Mouse (Mus musculus): ENCODE results near the gene Ucp3. TPM values are rescaled to one million over a fixed set of nuclear protein-coding genes. Genes with fewer than 3 reads are reported as not detected.

Gene Ucp3
- polyA plus RNA-seq (2015; fragmentation: Nextera tagmentation; extraction: Ambion mirVana), result 0.05 TPM in 2 replicates

- H3K4me3 ChIP-seq (replicated peaks), result no peak within 1 kb of the TSS
- H3K36me3 ChIP-seq, result no peaks in the 10 kb centered on the region
- no peaks in the 10 kb centered on the region for H3K4me1 ChIP-seq
- H3K27ac ChIP-seq, result no peak within 1 kb of the TSS
- no peaks in the 10 kb centered on the region for H3K27me3 ChIP-seq (replicated peaks)
- H3K9ac ChIP-seq, result no peak within 1 kb of the TSS
- H3K4me2 ChIP-seq, result no peak within 1 kb of the TSS
- H3K9me3 ChIP-seq, result no peaks in the 10 kb centered on the region
- no peak for ATAC-seq (ENCODE audit: insufficient read depth, low FRiP score, low read depth)
- WGBS, result 75% methylated on average over 6 of the region's 6 CpGs
Measured at GRCm38 (mm10) chr7:100472777-100473176, at the start of gene Ucp3. Gene Ucp3, plus strand, starts transcription at chr7:100472990.

GRCm38 (mm10) chr7:100425795-100426194, 47.0 kb upstream of the Ucp3 start:
- no peak overlapping the region for H3K9ac ChIP-seq
- no peaks in the 10 kb centered on the region for H3K27me3 ChIP-seq (replicated peaks)
- no peak for ATAC-seq (ENCODE audit: insufficient read depth, low FRiP score, low read depth)
- no peak overlapping the region for H3K4me2 ChIP-seq
- 81% methylated on average over 3 of the region's 3 CpGs for WGBS
- no peak overlapping the region for H3K27ac ChIP-seq
- H3K9me3 ChIP-seq, result no peaks in the 10 kb centered on the region
- H3K4me3 ChIP-seq (replicated peaks), result no peak overlapping the region
- H3K4me1 ChIP-seq, result no peaks in the 10 kb centered on the region
- peaks cover 34% of the 10 kb centered on the region; the same call in 1 of the 2 replicates for H3K36me3 ChIP-seq

- no peaks in the 10 kb centered on the region for H3K9me3 ChIP-seq
- no peak overlapping the region for H3K4me2 ChIP-seq
- H3K36me3 ChIP-seq, result peaks cover 40% of the 10 kb centered on the region
- no peaks in the 10 kb centered on the region for H3K4me1 ChIP-seq
- H3K27ac ChIP-seq, result no peak overlapping the region
- no peaks in the 10 kb centered on the region for H3K27me3 ChIP-seq (replicated peaks)
- ATAC-seq (ENCODE audit: insufficient read depth, low FRiP score, low read depth), result no peak
- no peak overlapping the region for H3K4me3 ChIP-seq (replicated peaks)
- WGBS, result 60% methylated on average over 3 of the region's 3 CpGs
- H3K9ac ChIP-seq, result no peak overlapping the region
Measured at GRCm38 (mm10) chr7:100429102-100429501, 43.7 kb upstream of the Ucp3 start.

- Histone ChIP-seq H3K4me3 (replicated peaks) (no peak overlapping the region), H3K4me2 (no peak overlapping the region), H3K36me3 (peaks cover 35% of the 10 kb centered on the region), H3K9ac (no peak overlapping the region), H3K4me1 (no peaks in the 10 kb centered on the region), H3K9me3 (no peaks in the 10 kb centered on the region), H3K27ac (no peak overlapping the region), H3K27me3 (replicated peaks) (no peaks in the 10 kb centered on the region)
- WGBS, result 82% methylated on average over 11 of the region's 11 CpGs
- no peak for ATAC-seq (ENCODE audit: insufficient read depth, low FRiP score, low read depth)
Measured at GRCm38 (mm10) chr7:100429911-100430310, 42.9 kb upstream of the Ucp3 start.

- peak; percentile 71; the same call in 1 of the 2 replicates for ATAC-seq (ENCODE audit: insufficient read depth, low FRiP score, low read depth)
- Histone ChIP-seq H3K9ac (no peak overlapping the region), H3K27ac (peak overlapping the region; percentile 63; the same call in 1 of the 2 replicates), H3K4me2 (no peak overlapping the region), H3K4me1 (no peaks in the 10 kb centered on the region), H3K36me3 (peaks cover 40% of the 10 kb centered on the region), H3K4me3 (replicated peaks) (no peak overlapping the region), H3K27me3 (replicated peaks) (no peaks in the 10 kb centered on the region), H3K9me3 (no peaks in the 10 kb centered on the region)
- WGBS, result 62% methylated on average over 5 of the region's 5 CpGs
Measured at GRCm38 (mm10) chr7:100431103-100431502, 41.7 kb upstream of the Ucp3 start.

- Histone ChIP-seq H3K9me3 (no peaks in the 10 kb centered on the region), H3K4me3 (replicated peaks) (no peak overlapping the region), H3K27ac (no peak overlapping the region), H3K27me3 (replicated peaks) (no peaks in the 10 kb centered on the region), H3K4me1 (no peaks in the 10 kb centered on the region), H3K4me2 (no peak overlapping the region), H3K36me3 (peaks cover 35% of the 10 kb centered on the region), H3K9ac (no peak overlapping the region)
- ATAC-seq (ENCODE audit: insufficient read depth, low FRiP score, low read depth), result no peak
- 87% methylated on average over 6 of the region's 6 CpGs for WGBS
Measured at GRCm38 (mm10) chr7:100433295-100433694, 39.5 kb upstream of the Ucp3 start.

GRCm38 (mm10) chr7:100443728-100444127, 29.1 kb upstream of the Ucp3 start:
- H3K9ac ChIP-seq, result no peak overlapping the region
- H3K4me3 ChIP-seq (replicated peaks), result no peak overlapping the region
- ATAC-seq (ENCODE audit: insufficient read depth, low FRiP score, low read depth), result no peak
- no peaks in the 10 kb centered on the region for H3K27me3 ChIP-seq (replicated peaks)
- H3K9me3 ChIP-seq, result no peaks in the 10 kb centered on the region
- H3K4me1 ChIP-seq, result no peaks in the 10 kb centered on the region
- H3K27ac ChIP-seq, result no peak overlapping the region
- H3K36me3 ChIP-seq, result peaks cover 12% of the 10 kb centered on the region
- WGBS, result 72% methylated on average over 4 of the region's 4 CpGs
- no peak overlapping the region for H3K4me2 ChIP-seq

GRCm38 (mm10) chr7:100446271-100446670, 26.5 kb upstream of the Ucp3 start:
- Histone ChIP-seq H3K36me3 (peaks cover 22% of the 10 kb centered on the region), H3K4me1 (no peaks in the 10 kb centered on the region), H3K27me3 (replicated peaks) (no peaks in the 10 kb centered on the region), H3K9me3 (no peaks in the 10 kb centered on the region), H3K9ac (no peak overlapping the region), H3K4me2 (no peak overlapping the region), H3K27ac (no peak overlapping the region), H3K4me3 (replicated peaks) (no peak overlapping the region)
- no peak for ATAC-seq (ENCODE audit: insufficient read depth, low FRiP score, low read depth)
- 96% methylated on average over 5 of the region's 5 CpGs for WGBS

GRCm38 (mm10) chr7:100448530-100448929, 24.3 kb upstream of the Ucp3 start:
- H3K27me3 ChIP-seq (replicated peaks), result no peaks in the 10 kb centered on the region
- no peak overlapping the region for H3K9ac ChIP-seq
- no peak overlapping the region for H3K4me3 ChIP-seq (replicated peaks)
- H3K4me2 ChIP-seq, result no peak overlapping the region
- H3K36me3 ChIP-seq, result peaks cover 24% of the 10 kb centered on the region
- H3K27ac ChIP-seq, result no peak overlapping the region
- H3K9me3 ChIP-seq, result no peaks in the 10 kb centered on the region
- WGBS, result 95% methylated on average over 12 of the region's 12 CpGs
- ATAC-seq (ENCODE audit: insufficient read depth, low FRiP score, low read depth), result no peak
- no peaks in the 10 kb centered on the region for H3K4me1 ChIP-seq

GRCm38 (mm10) chr7:100448985-100449384, 23.8 kb upstream of the Ucp3 start:
- Histone ChIP-seq H3K4me3 (replicated peaks) (no peak overlapping the region), H3K27ac (no peak overlapping the region), H3K9me3 (no peaks in the 10 kb centered on the region), H3K9ac (no peak overlapping the region), H3K36me3 (peaks cover 22% of the 10 kb centered on the region), H3K27me3 (replicated peaks) (no peaks in the 10 kb centered on the region), H3K4me1 (no peaks in the 10 kb centered on the region), H3K4me2 (no peak overlapping the region)
- 94% methylated on average over 3 of the region's 3 CpGs for WGBS
- ATAC-seq (ENCODE audit: insufficient read depth, low FRiP score, low read depth), result no peak

- H3K4me2 ChIP-seq, result no peak overlapping the region
- no peaks in the 10 kb centered on the region for H3K4me1 ChIP-seq
- peak; percentile 88 for ATAC-seq (ENCODE audit: insufficient read depth, low FRiP score, low read depth)
Measured at GRCm38 (mm10) chr7:100458153-100458552, 14.6 kb upstream of the Ucp3 start.

GRCm38 (mm10) chr7:100459862-100460261, 12.9 kb upstream of the Ucp3 start:
- no peak overlapping the region for H3K4me3 ChIP-seq (replicated peaks)
- ATAC-seq (ENCODE audit: insufficient read depth, low FRiP score, low read depth), result no peak
- H3K36me3 ChIP-seq, result peaks cover 7% of the 10 kb centered on the region
- no peaks in the 10 kb centered on the region for H3K9me3 ChIP-seq
- H3K4me2 ChIP-seq, result no peak overlapping the region
- 87% methylated on average over 3 of the region's 3 CpGs for WGBS
- no peaks in the 10 kb centered on the region for H3K27me3 ChIP-seq (replicated peaks)
- H3K27ac ChIP-seq, result no peak overlapping the region
- no peak overlapping the region for H3K9ac ChIP-seq
- H3K4me1 ChIP-seq, result peaks cover 6% of the 10 kb centered on the region; the same call in 1 of the 2 replicates

More at GRCm38 (mm10) chr7:100458153-100458552, 14.6 kb upstream of the Ucp3 start:
- H3K4me3 ChIP-seq (replicated peaks), result no peak overlapping the region
- no peak overlapping the region for H3K9ac ChIP-seq
- H3K27me3 ChIP-seq (replicated peaks), result no peaks in the 10 kb centered on the region
- H3K27ac ChIP-seq, result no peak overlapping the region
- H3K36me3 ChIP-seq, result peaks cover 10% of the 10 kb centered on the region
- no peaks in the 10 kb centered on the region for H3K9me3 ChIP-seq
- 51% methylated on average over 1 of the region's 1 CpGs for WGBS

GRCm38 (mm10) chr7:100461621-100462151, 11.1 kb upstream of the Ucp3 start:
- Histone ChIP-seq H3K36me3 (peaks cover 3% of the 10 kb centered on the region), H3K4me3 (replicated peaks) (no peak overlapping the region), H3K9me3 (no peaks in the 10 kb centered on the region), H3K9ac (no peak overlapping the region), H3K27ac (no peak overlapping the region), H3K4me2 (no peak overlapping the region), H3K4me1 (peaks cover 21% of the 10 kb centered on the region), H3K27me3 (replicated peaks) (no peaks in the 10 kb centered on the region)
- ATAC-seq (ENCODE audit: insufficient read depth, low FRiP score, low read depth), result no peak
- WGBS, result 77% methylated on average over 6 of the region's 6 CpGs
